Mouse (Mus musculus) spleen, postnatal 36 days (tissue): ENCODE results near the gene Galns.

Source experiments
- DNase-seq, 2 experiments: peaks; one replicate each; pipeline ENCODE4 v3.0.0; 2022; ENCODE audit warnings: low spot score in 2 of 2, mixed read lengths in 1 of 2

The Galns gene

DNA sequence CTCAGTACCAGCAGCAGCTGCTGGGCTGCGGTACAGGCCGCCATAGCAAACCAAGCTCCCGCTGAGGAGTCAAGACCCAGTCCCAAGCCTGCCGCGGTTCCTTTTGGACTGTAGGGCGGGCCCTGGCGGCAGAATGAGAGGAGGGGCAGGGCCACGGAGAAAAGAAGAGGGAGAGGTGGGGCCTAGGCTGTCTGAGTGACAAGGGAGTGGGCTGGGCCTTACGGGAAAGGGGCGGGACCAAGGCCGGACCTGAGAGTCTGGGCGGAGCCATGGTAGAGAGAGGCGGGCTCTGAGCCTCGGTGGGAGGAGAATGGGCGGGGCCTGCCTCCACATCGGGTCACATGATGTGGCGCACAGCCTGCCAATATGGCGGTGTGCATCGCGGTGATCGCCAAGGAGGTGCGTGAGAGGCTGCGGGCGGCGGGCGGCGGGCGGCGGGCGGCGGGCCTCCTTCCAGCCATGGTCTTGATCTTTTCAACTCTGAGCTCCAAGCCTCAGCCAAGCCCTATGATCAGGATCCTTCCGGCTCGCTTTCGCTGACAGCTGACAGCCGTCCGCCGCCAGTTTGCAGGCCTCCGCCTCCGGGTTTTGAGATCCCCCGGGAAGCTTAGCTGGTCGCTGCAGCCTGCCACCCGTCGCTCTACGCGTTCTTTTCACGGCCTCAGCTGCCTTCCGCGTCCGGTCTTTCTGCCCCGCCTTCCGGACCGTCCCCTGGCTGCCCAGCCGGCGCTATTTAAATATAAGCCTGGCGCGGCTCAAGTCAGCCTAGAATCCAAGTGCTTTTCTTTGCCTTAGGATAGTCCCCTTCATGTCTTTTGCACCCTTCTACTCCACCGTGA is at the start of gene Galns, which contains the start of gene Trappc2l:
Gene Galns, minus strand, starts transcription at position 169 of the 839 bp plus-strand sequence.
Gene Trappc2l, plus strand, starts transcription at position 346 of the 839 bp plus-strand sequence.
- peak; percentile 94 to 95 for DNase-seq

DNA sequence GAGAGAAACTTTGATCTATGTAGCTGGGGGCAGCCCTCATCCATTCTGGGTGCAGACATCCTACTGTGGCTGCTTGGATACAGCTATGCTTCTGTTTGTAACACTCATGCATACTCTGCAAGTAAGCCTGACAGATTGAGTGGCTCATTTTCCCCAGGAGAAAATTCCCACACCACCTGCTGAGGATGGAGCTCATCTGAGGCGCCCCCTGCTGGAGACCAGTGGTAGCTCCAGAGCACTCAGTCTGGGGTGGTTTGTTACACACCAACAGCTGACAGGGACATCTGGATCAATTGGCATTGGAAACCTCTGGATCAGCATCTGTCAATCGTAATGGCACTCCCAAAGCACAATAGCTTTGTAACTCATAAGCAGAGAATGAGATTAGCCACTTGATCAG is 48.8 kb upstream of the Galns start:
- no peak for DNase-seq

DNA sequence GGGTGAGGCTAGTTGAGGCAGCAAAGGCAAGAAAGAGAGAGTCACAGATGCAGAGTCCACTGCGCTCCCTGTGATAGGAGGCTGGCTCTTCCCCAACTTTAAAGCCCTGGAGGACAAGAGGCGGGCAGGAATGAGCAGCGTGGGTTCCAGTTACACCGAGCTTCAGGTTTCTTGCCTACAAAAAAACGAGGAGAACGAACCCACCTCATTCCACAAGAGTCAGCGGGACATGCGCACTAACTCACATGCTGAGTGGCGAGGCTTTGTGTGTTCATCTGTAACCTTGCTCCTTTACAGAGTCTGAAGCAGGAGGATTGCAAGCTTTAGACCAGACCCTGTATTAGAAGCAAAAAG is 47.5 kb upstream of the Galns start:
- DNase-seq = no peak

DNA sequence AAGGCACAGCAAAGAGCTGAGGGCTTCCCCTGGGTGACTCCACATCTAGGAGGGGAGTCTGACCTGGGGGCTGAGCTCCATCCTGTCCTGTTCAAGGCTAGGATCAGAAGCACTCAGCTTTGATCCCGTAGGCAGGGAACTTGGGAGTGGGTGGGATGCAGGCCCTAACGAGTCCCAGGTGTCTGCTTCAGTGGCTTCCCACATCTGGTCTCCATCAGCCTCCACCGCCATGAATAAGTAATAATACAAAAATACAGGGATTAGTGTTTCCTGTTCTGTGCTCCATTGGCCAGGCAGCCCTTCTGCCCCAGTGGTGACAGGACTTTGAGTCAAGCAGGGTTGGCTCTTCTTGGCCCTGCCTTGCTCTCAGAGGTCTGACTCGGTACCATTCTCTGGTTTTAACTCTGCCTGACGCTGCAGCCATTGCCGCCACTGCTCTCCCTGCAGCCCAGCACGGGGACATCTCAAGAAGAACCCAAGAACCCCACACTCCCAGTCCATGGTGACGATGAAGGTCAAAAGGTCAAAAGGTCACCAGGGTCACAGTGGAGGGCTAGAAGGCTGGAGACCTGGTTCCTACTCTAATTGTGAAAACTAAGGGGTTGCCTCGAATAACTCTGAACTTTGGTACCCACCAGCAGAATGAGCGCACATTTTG is 47.0 kb upstream of the Galns start:
- no peak for DNase-seq

DNA sequence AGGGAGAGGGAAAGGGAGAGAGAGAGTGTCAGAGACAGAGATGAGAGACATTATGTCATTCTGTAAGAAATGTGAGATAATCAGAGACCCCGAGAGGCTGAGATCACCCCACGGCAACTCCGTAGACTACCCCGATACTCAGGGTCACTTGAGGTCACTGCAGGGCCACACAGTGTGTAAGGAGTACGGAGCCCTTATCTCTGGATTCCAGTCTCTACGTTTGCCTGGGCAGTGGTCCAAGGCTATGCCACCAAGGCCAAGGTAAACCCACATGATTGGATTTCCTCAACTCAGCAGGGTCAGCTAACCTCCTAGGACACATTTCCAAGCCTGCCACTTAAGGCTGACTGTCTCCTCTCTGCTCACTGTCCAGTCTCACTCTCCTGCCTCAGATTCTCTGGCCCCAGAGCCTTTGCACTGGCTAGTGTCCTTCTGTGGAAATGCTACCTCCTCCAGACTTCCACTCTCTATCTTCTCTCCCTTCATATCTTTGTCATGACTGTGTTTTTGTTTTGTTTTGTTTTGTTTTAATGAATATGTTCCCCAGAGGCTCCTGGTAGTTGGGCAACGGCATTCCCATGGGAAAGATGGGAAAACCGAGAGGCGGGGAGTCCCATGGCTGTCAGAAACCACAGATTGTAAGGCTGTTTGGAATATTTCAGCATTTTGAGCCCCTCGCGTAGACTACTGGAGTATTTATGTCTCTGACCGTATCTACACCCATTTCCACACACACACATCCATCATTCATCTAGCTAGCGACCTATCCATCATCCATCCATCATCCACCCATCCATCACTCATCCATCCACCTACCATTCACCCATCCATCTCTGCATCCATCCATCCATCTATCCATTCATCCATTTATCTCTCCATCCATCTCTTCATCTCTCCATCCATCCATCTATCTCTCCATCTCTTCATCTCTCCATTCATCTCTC is 45.1 kb upstream of the Galns start:
- DNase-seq = peak; percentile 52 to 75

DNA sequence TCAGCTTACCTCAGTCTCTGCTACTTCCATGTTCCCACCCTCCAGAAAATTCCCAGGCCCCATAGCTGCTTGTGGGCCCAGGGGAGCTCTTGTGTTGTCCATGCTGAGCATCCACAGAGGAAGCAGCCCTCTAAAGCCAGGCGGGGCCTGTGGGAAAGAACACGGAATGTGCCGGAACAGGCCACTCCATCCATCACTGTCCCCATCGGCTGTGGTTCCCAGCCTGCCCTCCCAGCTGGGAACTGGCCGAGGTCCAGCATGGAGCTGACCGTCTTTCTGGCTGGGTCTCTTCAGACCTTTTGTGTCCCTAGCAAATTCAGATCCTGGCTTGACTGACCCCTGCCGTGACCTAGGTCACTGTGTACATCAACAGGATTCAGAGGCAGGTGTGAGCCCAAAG is 43.5 kb upstream of the Galns start:
- DNase-seq = no peak

DNA sequence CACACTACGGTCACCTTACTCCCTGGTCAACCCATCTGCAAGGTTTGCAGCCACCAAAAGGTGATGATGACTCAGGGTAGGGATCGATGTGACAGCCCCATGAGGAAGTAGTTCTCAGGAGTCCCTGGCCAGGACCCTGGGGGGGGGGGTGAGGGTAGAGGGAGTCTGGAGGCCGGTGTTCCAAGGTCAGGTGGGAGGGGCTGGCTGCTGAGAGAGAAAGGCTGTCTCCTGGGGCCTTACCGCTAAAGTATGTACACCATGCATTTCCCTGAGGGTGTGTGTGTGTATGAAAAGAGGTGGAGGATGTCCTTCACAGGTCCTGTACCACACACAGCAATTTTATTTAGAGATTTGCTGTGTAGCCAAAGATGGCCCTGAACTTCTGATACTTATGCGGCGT is 41.4 kb upstream of the Galns start:
- DNase-seq = no peak

DNA sequence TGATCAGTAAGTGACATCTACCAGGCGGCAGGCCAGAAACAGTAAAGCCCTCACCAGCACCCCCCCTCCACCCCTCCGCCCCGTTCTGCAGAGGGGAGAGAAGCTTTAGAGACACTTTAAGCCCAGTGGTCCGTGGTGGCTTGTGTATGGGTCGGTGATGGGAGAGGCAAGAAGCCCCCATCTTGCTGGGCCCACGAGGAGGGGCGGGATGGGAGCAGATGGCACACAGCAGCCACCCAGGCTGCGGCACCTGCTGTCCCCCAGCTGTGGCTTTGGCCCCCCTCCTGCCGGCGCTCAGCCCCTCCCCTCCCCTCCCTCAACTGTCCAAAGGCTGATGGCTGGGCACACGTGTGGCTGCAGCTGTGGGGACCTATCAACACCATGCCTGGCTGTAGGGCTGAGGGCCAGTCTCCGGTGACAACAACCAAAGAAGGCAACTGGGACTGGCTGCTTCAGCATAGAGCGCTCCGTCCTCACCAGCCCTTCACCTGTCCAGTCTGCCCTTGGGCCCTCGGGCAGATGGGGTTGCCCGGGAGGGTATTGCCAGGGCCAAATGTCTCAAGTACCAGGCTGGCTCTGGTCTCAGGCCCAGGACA is 40.2 kb upstream of the Galns start:
- no peak for DNase-seq

DNA sequence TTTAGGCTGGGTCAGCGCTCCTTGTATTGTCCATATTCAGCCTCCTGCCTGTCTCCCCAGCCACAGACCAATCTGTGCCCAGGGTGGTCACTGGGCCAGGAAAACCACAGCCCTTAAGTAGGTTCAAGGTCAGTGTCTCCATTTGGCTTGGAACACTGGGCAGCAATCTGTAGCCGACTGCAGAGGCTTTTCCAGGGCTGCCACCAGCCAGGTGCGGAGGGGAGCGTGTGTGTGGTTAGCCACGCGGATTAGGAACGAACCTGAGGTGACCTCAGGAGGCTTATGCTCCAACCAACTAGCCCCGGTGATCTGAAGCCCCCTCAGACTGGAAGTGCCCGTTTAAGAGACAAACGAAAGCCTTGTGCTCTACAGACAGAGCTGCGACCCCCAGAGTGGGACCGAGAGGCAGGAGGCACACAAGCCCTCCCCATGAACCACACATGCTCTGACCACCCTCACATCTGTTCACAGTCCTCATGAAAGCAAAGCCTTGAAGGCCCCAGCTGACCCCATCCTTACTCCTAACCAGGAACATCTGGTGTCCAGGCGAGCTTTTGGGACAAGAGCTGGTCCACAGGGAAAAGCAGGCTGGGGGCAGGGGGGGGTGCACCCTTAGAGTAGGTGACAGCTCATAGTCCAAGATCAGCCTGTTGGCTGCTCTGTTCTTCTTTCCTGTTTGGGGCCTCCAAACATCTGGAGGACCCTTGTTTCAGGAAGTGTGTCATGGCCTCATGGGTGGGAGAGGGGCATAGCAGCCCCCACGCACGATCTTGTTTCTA is 37.1 kb upstream of the Galns start:
- DNase-seq = no peak

DNA sequence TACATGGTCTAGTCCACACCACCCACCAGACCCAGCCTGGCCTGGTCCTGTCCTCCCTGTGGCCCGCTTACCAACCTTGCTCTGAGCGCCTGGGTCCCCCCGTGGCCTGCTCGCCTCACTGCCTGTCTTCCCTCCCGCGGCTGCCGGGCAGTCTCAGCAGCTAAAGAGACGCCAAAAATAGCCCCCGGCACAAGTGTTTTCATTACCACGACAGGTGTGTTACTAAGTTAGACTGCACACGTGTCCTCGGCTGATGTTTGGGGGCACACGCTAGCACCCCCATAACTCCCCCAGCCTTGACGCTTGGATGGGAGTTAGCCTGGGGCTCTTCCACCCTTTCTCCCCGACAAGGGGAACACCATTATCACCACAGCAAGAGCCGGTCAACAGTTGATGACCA is 35.1 kb upstream of the Galns start:
- DNase-seq = no peak

DNA sequence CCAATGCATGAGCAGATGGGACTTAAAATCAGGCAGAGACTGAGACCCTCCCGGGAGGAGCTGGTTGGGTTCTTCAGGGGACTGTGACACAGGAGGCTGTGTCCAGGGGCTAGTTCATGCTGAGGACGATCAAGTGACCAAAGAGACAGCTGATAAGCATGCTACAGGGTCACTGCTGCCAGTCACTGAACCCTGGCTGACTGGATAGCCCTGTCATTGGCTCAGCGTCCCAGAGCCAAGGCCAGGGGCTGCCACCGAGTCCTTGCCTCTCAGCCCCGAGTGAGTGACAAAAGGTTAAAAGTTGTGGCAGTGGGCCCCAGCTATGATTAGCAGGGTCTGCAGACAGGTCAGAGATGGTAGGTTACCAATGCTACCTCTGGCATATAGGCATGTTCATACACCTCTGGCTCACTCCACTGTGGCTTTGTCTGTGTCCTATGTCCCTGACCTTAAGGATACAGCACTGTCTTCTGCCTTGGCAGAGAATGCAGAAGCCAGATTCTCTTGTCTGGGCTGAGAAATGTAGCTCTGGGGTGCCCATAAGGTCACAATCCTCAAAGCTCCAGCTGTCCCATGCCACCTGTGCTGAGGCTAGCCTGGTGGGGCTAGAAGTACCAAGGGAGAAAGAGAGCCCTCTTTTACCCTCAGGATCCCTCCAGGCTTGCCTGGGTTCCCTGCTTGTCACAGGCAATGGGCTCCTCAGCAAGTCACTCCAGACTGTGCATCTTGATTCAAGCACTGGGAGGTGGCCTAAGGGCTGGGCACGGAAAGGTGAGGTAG is 33.1 kb upstream of the Galns start:
- no peak for DNase-seq

DNA sequence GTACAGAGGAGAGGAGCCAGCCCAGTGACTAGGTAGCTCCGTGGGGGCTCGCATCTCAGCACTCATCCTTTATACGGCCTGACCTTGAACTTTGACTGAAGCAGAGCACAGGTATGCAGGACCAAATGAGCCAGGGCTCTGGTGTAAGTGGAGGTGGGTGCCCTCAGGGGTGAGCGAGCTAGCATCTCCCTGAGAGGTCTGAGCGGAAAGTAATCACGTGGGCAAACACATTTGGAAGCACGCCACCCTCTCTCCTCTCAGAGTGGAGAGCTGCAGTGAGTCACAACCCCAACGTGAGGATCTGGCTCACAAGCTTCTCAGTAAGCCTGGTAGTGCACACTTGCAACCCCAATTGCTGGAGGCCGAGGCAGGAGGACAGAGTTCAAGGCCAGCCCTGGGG is 30.8 kb upstream of the Galns start:
- DNase-seq = no peak

DNA sequence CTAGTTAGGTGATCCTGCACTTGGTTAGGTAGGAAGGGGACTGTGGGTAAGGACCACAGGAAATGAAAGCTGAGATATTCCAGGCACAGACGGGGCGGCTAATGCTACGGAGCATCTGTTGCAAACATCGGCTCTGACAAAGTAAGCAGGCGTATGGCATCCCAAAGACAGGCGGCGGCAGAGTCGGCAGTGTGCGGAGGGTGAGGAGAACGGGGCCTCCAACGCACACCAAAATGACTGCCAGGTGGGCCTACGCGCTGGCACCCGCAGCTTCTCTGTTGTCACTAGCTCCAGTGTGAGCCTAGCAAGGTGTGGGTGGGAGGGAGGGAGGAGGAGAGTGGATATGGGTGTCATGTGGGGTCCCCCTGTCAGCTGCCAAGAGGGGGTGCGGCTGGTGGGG is 30.1 kb upstream of the Galns start:
- DNase-seq = no peak

DNA sequence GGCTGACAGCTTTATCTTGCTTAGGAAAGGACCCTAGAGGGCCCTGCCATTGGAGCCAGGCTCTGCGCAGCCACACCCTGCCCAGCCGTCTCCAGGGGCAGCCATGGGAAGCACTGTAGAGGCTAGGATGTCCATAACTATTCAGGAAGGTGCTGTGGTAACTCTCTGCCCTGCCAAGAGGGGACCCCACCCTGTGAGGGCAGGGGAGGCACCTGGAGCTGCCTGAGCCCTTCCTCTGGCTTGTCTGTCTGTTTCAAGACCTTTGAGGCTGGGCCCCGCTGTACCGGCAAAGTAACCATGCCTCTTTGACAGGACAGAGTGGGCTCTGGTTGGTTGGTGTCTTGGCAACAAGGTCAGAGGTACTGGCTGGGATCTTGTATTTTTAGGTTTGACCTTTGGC is 29.6 kb upstream of the Galns start:
- DNase-seq = no peak

DNA sequence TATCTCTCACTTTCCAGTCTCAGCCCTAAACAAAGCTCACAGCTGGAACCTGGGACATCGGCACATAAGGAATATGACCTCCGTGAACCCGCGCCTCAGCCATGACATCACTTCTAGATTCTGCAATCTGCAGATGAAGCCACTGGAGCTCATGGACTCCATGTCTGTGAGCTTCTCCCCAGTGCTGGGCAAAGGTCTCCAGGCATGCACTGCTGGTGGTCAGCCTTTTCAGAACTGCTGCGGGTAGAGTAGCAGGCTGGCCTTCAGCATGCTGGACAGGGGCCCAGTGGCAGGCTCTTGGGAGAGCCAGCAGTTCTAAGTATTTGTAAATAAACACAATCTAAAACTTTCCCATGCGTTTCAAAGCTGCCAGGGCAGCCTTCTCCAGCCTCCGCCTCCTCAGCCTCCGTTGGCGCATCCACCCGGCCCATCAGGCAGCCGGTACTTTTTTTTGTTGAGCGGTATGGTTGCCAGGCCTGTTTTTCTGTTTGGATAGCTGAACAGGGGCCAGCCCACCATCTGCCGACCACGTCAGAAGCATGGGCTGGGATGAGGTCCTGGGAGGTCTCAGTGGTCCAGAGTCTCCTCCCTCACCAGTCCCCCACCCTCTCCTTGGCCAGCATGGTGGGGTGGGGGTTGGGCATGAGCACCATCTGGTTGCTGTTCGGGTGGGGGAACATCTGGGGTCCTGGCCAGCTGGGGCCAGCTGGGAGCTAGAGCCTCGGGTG is 28.4 kb upstream of the Galns start:
- DNase-seq = no peak

DNA sequence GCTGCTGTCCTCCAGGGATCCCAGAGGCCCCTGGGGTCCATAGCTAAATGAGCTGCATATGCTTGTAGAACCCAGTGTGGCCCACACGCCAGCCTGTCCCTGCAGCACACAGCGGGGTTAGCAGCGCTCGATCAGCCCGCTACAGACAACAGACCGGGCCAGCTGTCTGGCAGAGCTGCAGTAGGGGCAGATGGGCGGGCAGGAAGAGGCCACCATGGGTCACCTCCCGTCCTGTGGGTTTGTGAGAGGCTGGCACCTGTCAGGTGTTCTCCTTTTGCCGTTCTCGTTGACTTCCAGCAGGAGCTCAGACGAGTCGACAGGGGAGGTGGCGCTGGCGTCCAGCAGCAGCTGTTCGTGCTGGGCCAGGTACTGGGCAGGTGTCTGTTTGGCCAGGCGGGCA is 27.3 kb upstream of the Galns start:
- DNase-seq = no peak

DNA sequence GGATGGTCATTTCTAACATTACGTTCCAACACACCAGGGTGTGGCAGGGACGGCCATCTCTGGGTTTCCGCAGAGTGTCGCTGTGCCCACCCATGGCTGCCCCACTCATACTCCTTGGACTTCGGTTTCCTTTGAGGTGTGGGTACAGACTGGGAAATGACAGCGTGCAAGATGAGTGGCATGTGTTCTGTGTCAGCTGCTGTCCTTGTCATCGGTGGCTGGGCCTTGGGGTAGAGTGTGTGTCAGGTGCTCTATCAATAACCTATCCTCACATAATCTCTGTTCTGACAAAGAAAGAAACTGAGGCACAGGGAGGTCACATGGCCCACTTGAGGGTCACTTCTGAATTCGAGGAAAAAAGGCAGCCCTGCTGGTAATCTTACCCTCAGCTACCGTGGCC is 26.0 kb upstream of the Galns start:
- DNase-seq = no peak

DNA sequence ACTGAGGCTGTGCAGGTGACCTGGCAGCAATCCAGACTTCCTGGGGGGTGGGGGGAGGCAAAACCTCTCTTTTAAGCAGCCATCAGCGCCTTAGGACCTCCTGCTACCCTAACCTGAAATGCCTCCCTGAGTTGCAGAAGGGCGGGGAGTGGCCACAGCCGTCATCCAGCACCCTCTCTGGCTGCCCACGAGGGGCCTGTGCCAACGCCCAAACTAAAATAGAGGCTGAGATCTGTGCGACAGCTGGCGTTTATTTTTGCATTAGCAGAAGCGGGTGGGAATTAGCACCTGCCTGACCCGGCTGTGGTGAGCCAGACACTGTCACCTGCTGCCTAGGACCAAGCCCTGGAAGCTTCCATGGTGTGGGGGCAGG is 25.5 kb upstream of the Galns start:
- no peak for DNase-seq
